Mouse (Mus musculus): Measurements from ENCODE around the gene Gm11639.

DNA sequence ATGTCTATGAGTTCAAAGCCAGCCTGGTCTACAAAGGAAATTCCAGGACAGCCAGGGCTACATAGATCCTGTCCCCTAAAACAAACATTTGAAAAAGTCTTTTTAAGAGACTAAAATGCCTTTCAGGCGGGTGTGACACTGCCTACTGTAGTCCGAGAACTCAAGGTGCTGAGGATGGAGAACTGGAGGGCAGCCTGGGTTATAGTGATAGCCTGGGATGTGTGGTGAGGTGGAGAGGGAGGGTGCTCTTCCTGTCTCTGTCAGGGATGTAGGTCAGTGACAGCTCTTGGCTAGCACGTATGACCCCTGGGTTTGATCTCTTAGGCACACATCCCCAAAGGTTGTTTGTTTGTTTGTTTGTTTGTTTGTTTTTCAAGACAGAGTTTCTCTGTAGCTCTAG, 458.6 kb downstream of the Gm11639 start:
- no peak for TF ChIP-seq CTCF (conservative IDR thresholded peaks at IDR 0.05; ENCODE audit: low read length)
- no peak for TF ChIP-seq NANOG (IDR thresholded peaks at IDR 0.05; ENCODE audit: borderline replicate concordance, low read length)
- TF ChIP-seq POU5F1 (IDR thresholded peaks at IDR 0.05; ENCODE audit: borderline replicate concordance, low read length): no peak
